Mouse (Mus musculus): ENCODE measurements around the gene Ctsw. TPM values are rescaled to one million over a fixed set of nuclear protein-coding genes. Genes with fewer than 3 reads are reported as not detected.

Gene Ctsw
- polyA plus RNA-seq, 1 experiment from 2014 or later: 4.9 TPM

- ATAC-seq (ENCODE audit: low FRiP score, low TSS enrichment) (peak; percentile 62; the same call in 1 of the 2 replicates), DNase-seq (peak; percentile 75)
- Histone ChIP-seq H3K27ac (replicated peaks; ENCODE audit: low read depth, low read length) (peak overlapping the region; percentile 61), H3K9me3 (ENCODE audit: control insufficient read depth, low read length) (no peaks in the 10 kb centered on the region), H3K4me1 (ENCODE audit: control insufficient read depth, insufficient read depth, low read length) (peaks cover 21% of the 10 kb centered on the region), H3K9ac (replicated peaks; ENCODE audit: low read length) (peak overlapping the region; percentile 76), H3K27me3 (ENCODE audit: control insufficient read depth, insufficient read depth, low read length) (no peaks in the 10 kb centered on the region), H3K4me2 (ENCODE audit: low read length) (peak overlapping the region; percentile 95), H3K4me3 (replicated peaks; ENCODE audit: low read depth, low read length) (peak overlapping the region; percentile 53), H3K36me3 (ENCODE audit: control insufficient read depth, insufficient read depth, low read length) (0 out of 2 replicates have a peak, but pooled peaks cover 4% of the 10 kb centered on the region)
- WGBS: under 1% methylated on average over 63 of the region's 68 CpGs
Measured at GRCm38 (mm10) chr19:5474281-5475068, 6.2 kb upstream of the Ctsw start.

DNA sequence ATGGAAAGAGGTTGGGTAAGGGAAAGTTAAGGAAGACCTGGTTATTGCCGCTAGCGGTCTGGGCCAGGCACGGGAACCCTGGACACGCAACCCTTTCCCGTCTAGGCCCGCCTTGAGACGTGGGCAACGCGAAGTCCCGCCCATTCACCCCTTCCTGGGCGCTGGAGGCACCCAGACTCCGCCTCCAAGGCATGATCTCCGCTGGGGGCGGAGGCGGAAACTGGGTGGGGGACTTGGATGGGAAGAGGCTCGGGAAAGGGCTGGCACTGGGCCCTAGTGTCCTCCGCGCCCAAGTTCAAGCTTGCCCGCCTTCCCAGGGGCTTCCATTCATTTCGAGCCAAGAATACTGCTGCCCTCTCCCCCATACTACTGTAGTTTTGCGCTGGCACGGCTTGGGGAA lies 5.4 kb upstream of the Ctsw start, which contains the start of gene Efemp2:
Efemp2 (plus strand) TSS at position 235 of the 400 bp plus-strand sequence.
- Histone ChIP-seq H3K4me1 (ENCODE audit: control insufficient read depth, insufficient read depth, low read length) (peaks cover 21% of the 10 kb centered on the region), H3K27ac (replicated peaks; ENCODE audit: low read depth, low read length) (peak within 1 kb of the TSS; percentile 61), H3K27me3 (ENCODE audit: control insufficient read depth, insufficient read depth, low read length) (no peaks in the 10 kb centered on the region), H3K4me2 (ENCODE audit: low read length) (peak within 1 kb of the TSS; percentile 95), H3K4me3 (replicated peaks; ENCODE audit: low read depth, low read length) (peak within 1 kb of the TSS; percentile 53), H3K9me3 (ENCODE audit: control insufficient read depth, low read length) (no peaks in the 10 kb centered on the region), H3K36me3 (ENCODE audit: control insufficient read depth, insufficient read depth, low read length) (no peaks in the 10 kb centered on the region), H3K9ac (replicated peaks; ENCODE audit: low read length) (peak within 1 kb of the TSS; percentile 76)
- DNase-seq (peak; percentile 82), ATAC-seq (ENCODE audit: low FRiP score, low TSS enrichment) (peak; percentile 57; the same call in 1 of the 2 replicates)
- 2% methylated on average over 22 of the region's 22 CpGs for WGBS

DNA sequence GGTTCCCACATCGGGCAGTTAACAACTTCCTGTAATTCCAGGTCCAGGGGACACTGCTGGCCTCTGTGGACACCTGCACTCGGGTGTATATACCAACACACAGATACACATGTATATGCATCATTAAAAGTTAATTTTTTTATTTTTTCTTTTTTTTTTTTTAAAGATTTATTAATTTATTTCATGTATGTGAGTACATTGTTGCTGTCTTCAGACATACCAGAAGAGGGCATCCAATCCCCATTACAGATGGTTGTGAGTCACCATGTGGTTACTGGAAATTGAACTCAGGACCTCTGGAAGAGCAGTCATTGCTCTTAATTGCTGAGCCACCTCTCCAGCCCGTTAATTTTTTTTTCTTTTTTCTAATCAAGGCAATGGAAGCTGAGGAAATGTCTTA lies 4.5 kb upstream of the Ctsw start:
- ATAC-seq (ENCODE audit: low FRiP score, low TSS enrichment) (no peak), DNase-seq (no peak)
- Histone ChIP-seq H3K27ac (replicated peaks; ENCODE audit: low read depth, low read length) (no peak overlapping the region), H3K9ac (replicated peaks; ENCODE audit: low read length) (no peak overlapping the region), H3K27me3 (ENCODE audit: control insufficient read depth, insufficient read depth, low read length) (no peaks in the 10 kb centered on the region), H3K36me3 (ENCODE audit: control insufficient read depth, insufficient read depth, low read length) (peaks cover 2% of the 10 kb centered on the region; the same call in 1 of the 2 replicates), H3K4me2 (ENCODE audit: low read length) (no peak overlapping the region), H3K4me3 (replicated peaks; ENCODE audit: low read depth, low read length) (no peak overlapping the region), H3K9me3 (ENCODE audit: control insufficient read depth, low read length) (no peaks in the 10 kb centered on the region), H3K4me1 (ENCODE audit: control insufficient read depth, insufficient read depth, low read length) (peaks cover 21% of the 10 kb centered on the region)
- WGBS: 85% methylated on average over 3 of the region's 3 CpGs

DNA sequence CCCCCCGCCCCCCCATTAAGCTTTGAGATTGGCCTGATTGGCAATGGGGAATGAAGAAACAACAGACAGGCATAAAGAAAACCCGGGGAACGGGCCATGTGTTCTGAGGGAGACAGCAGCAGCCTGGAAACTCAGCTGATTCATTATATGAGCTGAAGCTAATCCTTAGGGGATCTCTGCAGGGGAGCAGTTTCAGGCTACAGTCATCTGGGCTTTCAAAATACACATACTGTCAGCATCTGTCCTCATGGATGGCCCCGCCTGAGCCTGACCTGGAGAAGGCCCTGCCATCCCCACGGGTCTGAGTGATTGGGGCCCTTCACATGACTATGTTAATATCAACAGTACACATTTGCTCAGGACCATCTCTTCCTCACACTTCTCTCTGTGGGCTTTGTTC lies 3.5 kb upstream of the Ctsw start:
- Histone ChIP-seq H3K4me1 (ENCODE audit: control insufficient read depth, insufficient read depth, low read length) (peaks cover 21% of the 10 kb centered on the region), H3K9me3 (ENCODE audit: control insufficient read depth, low read length) (no peaks in the 10 kb centered on the region), H3K9ac (replicated peaks; ENCODE audit: low read length) (no peak overlapping the region), H3K27ac (replicated peaks; ENCODE audit: low read depth, low read length) (no peak overlapping the region), H3K27me3 (ENCODE audit: control insufficient read depth, insufficient read depth, low read length) (no peaks in the 10 kb centered on the region), H3K36me3 (ENCODE audit: control insufficient read depth, insufficient read depth, low read length) (peaks cover 12% of the 10 kb centered on the region), H3K4me2 (ENCODE audit: low read length) (no peak overlapping the region), H3K4me3 (replicated peaks; ENCODE audit: low read depth, low read length) (no peak overlapping the region)
- no peak for DNase-seq
- WGBS: 43% methylated on average over 5 of the region's 5 CpGs
- ATAC-seq (ENCODE audit: low FRiP score, low TSS enrichment): no peak

DNA sequence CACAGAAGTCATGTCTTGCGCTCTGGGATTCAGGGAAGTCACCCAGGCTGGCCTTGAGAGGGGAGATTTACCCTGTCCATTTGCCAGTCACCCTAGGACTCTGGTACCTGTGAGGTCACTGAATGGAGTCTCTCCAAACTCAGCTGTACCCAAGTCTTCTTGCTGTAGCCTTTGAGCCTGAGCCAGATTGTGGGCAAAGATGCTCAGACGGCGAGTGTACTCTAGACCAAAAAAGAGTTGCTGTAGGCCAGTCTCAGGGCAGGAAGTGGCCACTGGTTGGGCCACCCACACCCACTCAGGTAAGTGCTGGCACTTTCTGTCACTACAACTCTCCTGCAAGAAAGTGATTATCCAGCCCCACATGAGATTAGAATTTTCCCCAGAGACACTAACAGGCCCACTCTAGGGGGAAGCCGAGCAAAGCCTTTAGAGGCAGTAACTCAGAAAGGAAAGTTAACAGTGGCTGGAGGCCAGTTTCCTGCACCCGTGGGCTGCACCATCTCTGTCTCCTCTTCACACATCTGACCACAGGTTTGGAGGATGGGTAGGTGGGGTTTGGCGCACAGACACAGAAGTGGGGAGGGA lies 1.3 kb downstream of the Ctsw start:
- Histone ChIP-seq H3K4me3 (replicated peaks; ENCODE audit: low read depth, low read length) (no peak overlapping the region), H3K4me1 (ENCODE audit: control insufficient read depth, insufficient read depth, low read length) (peaks cover 6% of the 10 kb centered on the region), H3K36me3 (ENCODE audit: control insufficient read depth, insufficient read depth, low read length) (peaks cover 51% of the 10 kb centered on the region), H3K9me3 (ENCODE audit: control insufficient read depth, low read length) (no peaks in the 10 kb centered on the region), H3K9ac (replicated peaks; ENCODE audit: low read length) (no peak overlapping the region), H3K27ac (replicated peaks; ENCODE audit: low read depth, low read length) (no peak overlapping the region), H3K4me2 (ENCODE audit: low read length) (no peak overlapping the region), H3K27me3 (ENCODE audit: control insufficient read depth, insufficient read depth, low read length) (no peaks in the 10 kb centered on the region)
- ATAC-seq (ENCODE audit: low FRiP score, low TSS enrichment) (no peak), DNase-seq (no peak)
- WGBS: 95% methylated on average over 6 of the region's 6 CpGs

DNA sequence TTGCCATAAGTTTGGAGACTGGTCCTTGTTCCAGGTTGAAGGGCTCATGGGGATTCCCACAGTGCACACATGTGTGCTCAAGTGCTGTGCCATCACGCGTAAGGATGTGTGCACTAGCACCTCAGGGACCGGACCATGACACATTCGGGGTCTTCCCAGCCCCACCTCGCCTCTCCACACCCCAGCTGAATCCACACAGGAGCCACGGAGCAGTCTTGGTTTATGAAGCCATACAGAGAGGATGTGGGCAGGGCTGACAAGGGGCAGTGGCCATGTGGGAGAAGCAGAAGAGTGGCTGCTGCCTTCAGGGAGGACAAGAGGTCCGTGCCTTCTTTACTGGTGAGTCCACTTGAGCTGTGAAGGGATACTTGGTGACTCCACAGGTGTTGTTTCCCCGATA lies 3.3 kb downstream of the Ctsw start:
- no peak overlapping the region for H3K4me3 ChIP-seq (replicated peaks; ENCODE audit: low read depth, low read length)
- H3K9me3 ChIP-seq (ENCODE audit: control insufficient read depth, low read length): no peaks in the 10 kb centered on the region
- H3K4me1 ChIP-seq (ENCODE audit: control insufficient read depth, insufficient read depth, low read length): peaks cover 15% of the 10 kb centered on the region
- no peak overlapping the region for H3K27ac ChIP-seq (replicated peaks; ENCODE audit: low read depth, low read length)
- H3K36me3 ChIP-seq (ENCODE audit: control insufficient read depth, insufficient read depth, low read length): peaks cover 51% of the 10 kb centered on the region
- no peak overlapping the region for H3K9ac ChIP-seq (replicated peaks; ENCODE audit: low read length)
- DNase-seq (no peak), ATAC-seq (ENCODE audit: low FRiP score, low TSS enrichment) (no peak)
- H3K4me2 ChIP-seq (ENCODE audit: low read length): no peak overlapping the region
- 94% methylated on average over 8 of the region's 8 CpGs for WGBS
- no peaks in the 10 kb centered on the region for H3K27me3 ChIP-seq (ENCODE audit: control insufficient read depth, insufficient read depth, low read length)

DNA sequence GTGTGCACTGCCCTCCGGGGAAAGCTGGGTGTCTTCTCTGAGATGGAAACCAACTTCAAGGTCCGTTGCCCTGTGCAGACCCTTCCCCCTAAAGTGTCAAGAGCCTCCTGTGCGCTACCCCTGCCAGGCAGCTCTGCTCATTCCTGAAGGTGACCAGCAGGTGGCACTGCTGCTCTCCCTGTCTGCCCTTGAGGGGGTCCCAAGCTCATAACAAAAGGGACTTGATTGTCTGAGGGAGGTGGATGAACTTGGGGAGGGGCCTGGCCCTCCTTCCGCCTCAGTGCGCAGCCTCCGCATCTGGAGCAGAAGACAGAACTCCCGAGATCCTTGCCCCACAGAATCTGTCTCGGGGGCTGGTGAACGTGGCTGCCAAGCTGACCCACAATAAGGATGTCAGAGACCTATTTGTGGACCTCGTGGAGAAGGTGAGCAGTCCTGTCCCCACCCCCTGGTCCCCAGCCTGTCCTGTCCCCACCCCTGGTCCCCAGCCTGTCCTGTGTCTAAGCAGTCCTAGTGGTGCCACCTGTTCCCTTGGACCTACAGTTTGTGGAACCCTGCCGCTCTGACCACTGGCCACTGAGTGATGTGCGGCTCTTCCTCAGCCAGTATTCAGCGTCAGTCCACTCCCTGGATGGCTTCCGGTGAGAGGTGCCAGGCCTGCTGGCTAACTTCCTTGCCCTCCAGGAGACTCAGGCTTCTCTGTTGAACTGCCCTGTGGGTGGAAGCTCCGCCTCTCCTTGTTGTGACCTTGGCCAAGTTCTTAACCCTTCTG lies 4.3 kb downstream of the Ctsw start:
- Histone ChIP-seq H3K36me3 (ENCODE audit: control insufficient read depth, insufficient read depth, low read length) (peaks cover 51% of the 10 kb centered on the region), H3K9ac (replicated peaks; ENCODE audit: low read length) (peak overlapping the region; percentile 59), H3K4me3 (replicated peaks; ENCODE audit: low read depth, low read length) (peak overlapping the region; percentile 28), H3K4me1 (ENCODE audit: control insufficient read depth, insufficient read depth, low read length) (peaks cover 19% of the 10 kb centered on the region), H3K27me3 (ENCODE audit: control insufficient read depth, insufficient read depth, low read length) (no peaks in the 10 kb centered on the region), H3K4me2 (ENCODE audit: low read length) (peak overlapping the region; percentile 56), H3K27ac (replicated peaks; ENCODE audit: low read depth, low read length) (peak overlapping the region; percentile 70), H3K9me3 (ENCODE audit: control insufficient read depth, low read length) (no peaks in the 10 kb centered on the region)
- DNase-seq (peak; percentile 91), ATAC-seq (ENCODE audit: low FRiP score, low TSS enrichment) (peak; percentile 61)
- WGBS: 37% methylated on average over 15 of the region's 15 CpGs

DNA sequence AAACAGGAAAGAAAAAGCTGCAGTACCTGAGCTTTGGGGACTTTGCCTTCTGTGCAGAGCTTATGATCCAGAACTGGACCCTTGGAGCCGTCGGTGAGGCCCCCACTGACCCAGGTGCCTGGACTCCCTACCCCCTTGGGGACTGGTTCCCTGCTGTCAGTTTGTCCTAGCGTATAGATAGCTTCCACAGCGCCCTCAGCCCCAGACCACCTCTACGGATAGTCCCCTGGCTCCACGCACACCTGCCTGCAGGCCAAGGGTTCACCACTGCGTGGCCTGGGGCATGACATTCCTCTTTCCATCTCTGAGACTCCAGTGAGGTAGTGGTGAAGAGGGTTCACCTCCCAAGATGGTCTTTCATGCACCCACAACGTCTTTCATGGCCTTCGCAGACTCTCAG lies 5.1 kb downstream of the Ctsw start:
- DNase-seq (no peak), ATAC-seq (ENCODE audit: low FRiP score, low TSS enrichment) (no peak)
- H3K27me3 ChIP-seq (ENCODE audit: control insufficient read depth, insufficient read depth, low read length): no peaks in the 10 kb centered on the region
- no peak overlapping the region for H3K9ac ChIP-seq (replicated peaks; ENCODE audit: low read length)
- H3K9me3 ChIP-seq (ENCODE audit: control insufficient read depth, low read length): no peaks in the 10 kb centered on the region
- H3K4me3 ChIP-seq (replicated peaks; ENCODE audit: low read depth, low read length): no peak overlapping the region
- no peak overlapping the region for H3K4me2 ChIP-seq (ENCODE audit: low read length)
- 93% methylated on average over 9 of the region's 9 CpGs for WGBS
- peaks cover 51% of the 10 kb centered on the region for H3K36me3 ChIP-seq (ENCODE audit: control insufficient read depth, insufficient read depth, low read length)
- no peak overlapping the region for H3K27ac ChIP-seq (replicated peaks; ENCODE audit: low read depth, low read length)
- H3K4me1 ChIP-seq (ENCODE audit: control insufficient read depth, insufficient read depth, low read length): peaks cover 19% of the 10 kb centered on the region

Data from midbrain, embryonic 14.5 days (tissue).